Mouse (Mus musculus) olfactory bulb, adult 2 months (tissue): ENCODE measurements around the gene Pappa2. TPM values are rescaled to one million over a fixed set of nuclear protein-coding genes. Genes with fewer than 3 reads are reported as not detected.

ENCODE experiments used
- H3K27ac ChIP-seq: fragments of 200-500 bp; 2 replicates; pipeline ENCODE4 v1.5.1; 2012; ENCODE audit warnings: low read depth, low read length; ENCODE audit not compliant: insufficient read depth
- H3K4me1 ChIP-seq: fragments of 200-500 bp; 2 replicates; pipeline ENCODE4 v1.6.1; 2012; ENCODE audit warnings: low read length; ENCODE audit not compliant: control insufficient read depth, insufficient read depth
- H3K4me3 ChIP-seq: fragments of 200-500 bp; 2 replicates; pipeline ENCODE4 v1.5.1; 2012; ENCODE audit warnings: mild to moderate bottlenecking, low read depth, low read length, moderate library complexity; ENCODE audit not compliant: insufficient read depth
- CTCF ChIP-seq: fragments of 200-500 bp; IDR thresholded peaks from 2 replicates; pipeline ENCODE4 v1.5.1; 2012; ENCODE audit warnings: low read depth, mild to moderate bottlenecking, low read length, moderate library complexity; ENCODE audit not compliant: insufficient read depth
- POLR2A ChIP-seq: fragments of 200-500 bp; IDR thresholded peaks from 2 replicates; pipeline ENCODE4 v1.6.1; 2012; ENCODE audit warnings: mild to moderate bottlenecking, low read depth, low read length, moderate library complexity; ENCODE audit not compliant: insufficient read depth
- WGBS: fragments of 180-500 bp; shearing (Covaris S2); methylation state at CpG from one replicate; pipeline ENCODE4 v1.1.7; 2018; 5-methylcytosine and 5-hydroxymethylcytosine counted together
- polyA plus RNA-seq: library from polyadenylated mRNA; stranded (reverse); fragments of >200 nt; gene quantifications from 2 replicates; pipeline ENCODE4 v1.2.4, GENCODE M21; 2012; ENCODE audit warnings: low replicate concordance; ENCODE audit not compliant: missing spikeins, insufficient read depth, insufficient read length

Gene Pappa2
- polyA plus RNA-seq, 1 experiment, result not detected

GRCm38 (mm10) chr1:158953479-158954207 lies 26.6 kb downstream of the Pappa2 start:
- no peak overlapping the region for H3K27ac ChIP-seq
- 47% methylated on average over 6 of the region's 6 CpGs for whole genome bisulfite sequencing
- H3K4me1 ChIP-seq, result no peaks in the 10 kb centered on the region
- TF ChIP-seq CTCF (no peak), POLR2A (no peak)
- H3K4me3 ChIP-seq, result no peak overlapping the region

- no peak for TF ChIP-seq CTCF
- no peak for TF ChIP-seq POLR2A
- Histone ChIP-seq H3K4me1 (no peaks in the 10 kb centered on the region), H3K4me3 (no peak overlapping the region), H3K27ac (no peak overlapping the region)
- WGBS, result 92% methylated on average over 6 of the region's 6 CpGs
These were observed 31.2 kb downstream of the Pappa2 start for GRCm38 (mm10) chr1:158949041-158949440.

- WGBS, result 79% methylated on average over 6 of the region's 6 CpGs
- no peaks in the 10 kb centered on the region for H3K4me1 ChIP-seq
- H3K4me3 ChIP-seq, result no peak overlapping the region
- no peak overlapping the region for H3K27ac ChIP-seq
- no peak for TF ChIP-seq CTCF
- no peak for TF ChIP-seq POLR2A
These were observed 32.1 kb downstream of the Pappa2 start for GRCm38 (mm10) chr1:158947981-158948735.

- Histone ChIP-seq H3K27ac (no peak overlapping the region), H3K4me1 (no peaks in the 10 kb centered on the region), H3K4me3 (no peak overlapping the region)
- 83% methylated on average over 4 of the region's 4 CpGs for WGBS
- TF ChIP-seq CTCF (no peak), POLR2A (no peak)
These were observed 35.4 kb downstream of the Pappa2 start for GRCm38 (mm10) chr1:158944936-158945335.

GRCm38 (mm10) chr1:158942864-158943263 lies 37.4 kb downstream of the Pappa2 start:
- H3K27ac ChIP-seq, result no peak overlapping the region
- no peaks in the 10 kb centered on the region for H3K4me1 ChIP-seq
- TF ChIP-seq CTCF (no peak), POLR2A (no peak)
- H3K4me3 ChIP-seq, result no peak overlapping the region
- WGBS, result 73% methylated on average over 3 of the region's 3 CpGs

- 95% methylated on average over 3 of the region's 3 CpGs for whole genome bisulfite sequencing
- H3K4me1 ChIP-seq, result no peaks in the 10 kb centered on the region
- H3K4me3 ChIP-seq, result no peak overlapping the region
- no peak for TF ChIP-seq CTCF
- TF ChIP-seq POLR2A, result no peak
- H3K27ac ChIP-seq, result no peak overlapping the region
These were observed 39.3 kb downstream of the Pappa2 start for GRCm38 (mm10) chr1:158940966-158941365.

GRCm38 (mm10) chr1:158934447-158934846 lies 45.8 kb downstream of the Pappa2 start:
- no peaks in the 10 kb centered on the region for H3K4me1 ChIP-seq
- H3K27ac ChIP-seq, result no peak overlapping the region
- WGBS, result 86% methylated on average over 3 of the region's 3 CpGs
- TF ChIP-seq CTCF, result no peak
- H3K4me3 ChIP-seq, result no peak overlapping the region

- Histone ChIP-seq H3K27ac (no peak overlapping the region), H3K4me1 (no peaks in the 10 kb centered on the region), H3K4me3 (no peak overlapping the region)
- no peak for TF ChIP-seq POLR2A
- WGBS, result 95% methylated on average over 6 of the region's 6 CpGs
These were observed 49.0 kb downstream of the Pappa2 start for GRCm38 (mm10) chr1:158931202-158931827.

GRCm38 (mm10) chr1:158929369-158929768 lies 50.9 kb downstream of the Pappa2 start:
- 69% methylated on average over 3 of the region's 3 CpGs for WGBS
- no peak for TF ChIP-seq CTCF
- TF ChIP-seq POLR2A, result no peak
- Histone ChIP-seq H3K27ac (no peak overlapping the region), H3K4me3 (no peak overlapping the region), H3K4me1 (no peaks in the 10 kb centered on the region)
